In the genomic region with DNA sequence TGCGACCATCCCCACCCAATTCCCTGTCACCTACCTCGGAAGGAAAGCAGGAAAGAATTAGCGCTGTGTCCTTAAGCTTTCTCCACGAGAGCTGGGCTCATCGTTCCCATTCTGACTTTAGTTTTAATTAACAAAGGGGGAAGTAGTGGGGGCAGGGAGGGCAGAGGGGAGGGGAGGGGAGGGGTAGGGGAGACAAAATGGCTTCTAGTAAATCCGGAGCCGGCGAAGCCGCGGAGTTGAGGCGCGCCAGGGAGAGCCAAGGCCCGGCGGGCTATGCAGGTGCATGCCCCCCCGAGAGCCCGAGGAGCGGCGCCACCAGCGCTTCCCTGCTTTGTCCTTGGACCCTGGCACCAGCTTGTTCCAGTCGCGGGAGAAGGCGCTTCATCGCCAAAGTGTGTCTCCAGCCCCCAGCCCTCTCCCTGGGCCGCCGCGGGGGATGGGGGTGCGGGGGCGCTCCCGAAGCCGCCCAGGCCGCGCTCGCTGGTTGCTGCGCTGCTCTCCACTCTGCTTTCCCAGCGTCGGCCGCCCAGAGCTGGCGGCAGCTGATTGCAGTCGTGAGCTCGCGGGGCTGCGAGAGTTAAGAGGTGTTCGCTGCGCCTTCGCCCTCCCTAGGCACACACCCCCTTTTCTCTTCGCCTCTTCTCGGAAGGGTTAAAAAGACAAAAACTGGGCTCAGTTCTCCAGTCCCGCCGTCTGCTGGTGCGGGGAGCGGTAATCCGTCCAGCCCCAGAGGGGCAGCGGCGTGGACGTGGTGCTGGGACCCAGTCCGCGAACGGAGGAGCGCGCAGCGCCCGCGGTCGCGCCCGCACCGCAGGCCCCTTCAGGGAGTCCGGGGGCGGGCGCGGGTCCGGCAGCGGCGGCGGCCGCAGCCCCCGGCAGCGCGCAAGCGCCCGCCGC, we compare ENCODE assay signal across 8 mouse cellular contexts. TPM values are rescaled to one million over a fixed set of nuclear protein-coding genes. Genes with fewer than 3 reads are reported as not detected.
A peak's percentile ranks its signal among the peaks of the same experiment; 100 is the strongest.
DNase-seq lines count a peak whose midpoint lies in the region; ATAC-seq and TF ChIP-seq lines count a peak whose summit lies in the region.

No protein-coding gene starts in this region.

- H3K9me3 ChIP-seq in forebrain, embryonic 14.5 days (replicated peaks; ENCODE audit: control insufficient read depth, low read length) = no peaks in the 10 kb centered on the region
- H3K9me3 ChIP-seq in kidney, embryonic 16.5 days (ENCODE audit: low read length) = no peaks in the 10 kb centered on the region

- DNase-seq in lung, adult 2 months = peak; percentile 32
- no peak for DNase-seq in lung, postnatal 25 days (ENCODE audit: low spot score)
- peak; percentile 77 for DNase-seq in forebrain, embryonic 14.5 days (ENCODE audit: low spot score)
- DNase-seq in lung, postnatal 14 days = peak; percentile 28
- peak; percentile 68 for DNase-seq in right cerebral cortex, postnatal 25 days

- no peak for TF ChIP-seq POLR2A in lung, adult 2 months (IDR thresholded peaks at IDR 0.05; ENCODE audit: borderline replicate concordance, extremely low read depth, low read depth, low read length)

- TF ChIP-seq CTCF in lung, adult 2 months (IDR thresholded peaks at IDR 0.05; ENCODE audit: insufficient read depth, low read length) = no peak

- H3K4me1 ChIP-seq in lung, adult 2 months (ENCODE audit: control insufficient read depth, insufficient read depth, low read length) = peaks cover 7% of the 10 kb centered on the region; the same call in 1 of the 2 replicates
- no peaks in the 10 kb centered on the region for H3K4me1 ChIP-seq in brown adipose tissue, adult 24 weeks (ENCODE audit: control insufficient read depth, insufficient read depth, insufficient read length, low read length)
- H3K4me1 ChIP-seq in forebrain, embryonic 14.5 days (ENCODE audit: control insufficient read depth, insufficient read depth, low read length) = peaks cover 38% of the 10 kb centered on the region
- peaks cover 19% of the 10 kb centered on the region for H3K4me1 ChIP-seq in kidney, embryonic 16.5 days (ENCODE audit: insufficient read depth, low read length)

- peak overlapping the region; percentile 92 for H3K9ac ChIP-seq in forebrain, embryonic 14.5 days (ENCODE audit: low read length)
- peak overlapping the region; percentile 77 for H3K9ac ChIP-seq in kidney, embryonic 16.5 days (replicated peaks; ENCODE audit: low read length)

- 0 out of 2 replicates have a peak, but pooled peaks cover 8% of the 10 kb centered on the region for H3K36me3 ChIP-seq in forebrain, embryonic 14.5 days (ENCODE audit: control insufficient read depth, insufficient read depth, low read length)
- H3K36me3 ChIP-seq in kidney, embryonic 16.5 days (ENCODE audit: insufficient read depth, low read length) = no peaks in the 10 kb centered on the region

- peak; percentile 48 for ATAC-seq in forebrain, embryonic 14.5 days
- ATAC-seq in kidney, embryonic 16.5 days (ENCODE audit: low FRiP score, low TSS enrichment) = peak; percentile 49
- ATAC-seq in activated CD4-positive, CD25-positive, alpha-beta regulatory T cell, adult 4 months = no peak

- WGBS in lung, adult 2 months = 3% methylated on average over 82 of the region's 82 CpGs
- WGBS in forebrain, embryonic 14.5 days = under 1% methylated on average over 74 of the region's 82 CpGs
- WGBS in kidney, embryonic 16.5 days = under 1% methylated on average over 63 of the region's 82 CpGs

- no peak overlapping the region for H3K27ac ChIP-seq in brown adipose tissue, adult 24 weeks (replicated peaks; ENCODE audit: low read depth, low read length)
- H3K27ac ChIP-seq in forebrain, embryonic 14.5 days (ENCODE audit: low read depth, low read length) = peak overlapping the region; percentile 95
- H3K27ac ChIP-seq in kidney, embryonic 16.5 days (ENCODE audit: low read length) = no peak overlapping the region

- no peaks in the 10 kb centered on the region for H3K27me3 ChIP-seq in forebrain, embryonic 14.5 days (replicated peaks; ENCODE audit: control insufficient read depth, insufficient read depth, low read length)
- H3K27me3 ChIP-seq in kidney, embryonic 16.5 days (ENCODE audit: insufficient read depth, low read length) = peaks cover 5% of the 10 kb centered on the region; the same call in 1 of the 2 replicates

- peak overlapping the region; percentile 96 for H3K4me2 ChIP-seq in forebrain, embryonic 14.5 days (ENCODE audit: low read length)
- H3K4me2 ChIP-seq in kidney, embryonic 16.5 days (replicated peaks; ENCODE audit: low read depth, low read length) = peak overlapping the region; percentile 98

- H3K4me3 ChIP-seq in lung, adult 2 months (replicated peaks; ENCODE audit: extremely low read depth, low read depth, low read length) = peak overlapping the region; percentile 74
- peak overlapping the region; percentile 74 for H3K4me3 ChIP-seq in brown adipose tissue, adult 24 weeks (ENCODE audit: insufficient read depth, low read depth, low read length)
- peak overlapping the region; percentile 74 for H3K4me3 ChIP-seq in forebrain, embryonic 14.5 days (ENCODE audit: low read depth, low read length)
- peak overlapping the region; percentile 67 for H3K4me3 ChIP-seq in kidney, embryonic 16.5 days (ENCODE audit: low read length)

RNA-seq across cellular contexts. Expression of a gene that starts 0.6 kb away (rescaled TPM):
- polyA plus RNA-seq in lung, adult 2 months (2012; rRNA removed) = 0.57 and 0.82 TPM in 2 replicates
- 0.83 TPM in 1 of 2 replicates, not detected in the other for polyA plus RNA-seq in brown adipose tissue, adult 24 weeks (2012; ENCODE audit: insufficient read depth, insufficient read length, missing spikeins)
- 5.8 and 7.6 TPM in 2 replicates for polyA plus RNA-seq in forebrain, embryonic 14.5 days (2014; fragmentation: Nextera tagmentation; extraction: Ambion mirVana)
- 1.6 TPM in 2 replicates for polyA plus RNA-seq in kidney, embryonic 16.5 days (2015; fragmentation: Nextera tagmentation; extraction: Ambion mirVana)
- polyA plus RNA-seq in activated CD4-positive, CD25-positive, alpha-beta regulatory T cell, adult 4 months (2017; shearing (Covaris generic)) = under 1 TPM; 0.37 to 0.42 TPM
